Mouse (Mus musculus) effector memory CD4-positive, alpha-beta T cell, adult 5 months (primary cell): Measurements from ENCODE around the gene Cdc42ep3. TPM values are rescaled to one million over a fixed set of nuclear protein-coding genes. Genes with fewer than 3 reads are reported as not detected.

Experiments used
- polyA plus RNA-seq: library from polyadenylated mRNA; unstranded; fragments of 100-300 nt; shearing (Covaris generic); gene quantifications from one replicate; pipeline ENCODE4 v1.2.1, GENCODE M21; 2017

The Cdc42ep3 gene
- 55.9 TPM for polyA plus RNA-seq

GRCm38 (mm10) chr17:79354444-79355270 lies at the start of gene Cdc42ep3:
Gene Cdc42ep3, minus strand, starts transcription at chr17:79355091.

